Mouse (Mus musculus) forebrain, embryonic 10.5 days (tissue): ENCODE results near the gene Tmem169. TPM values are rescaled to one million over a fixed set of nuclear protein-coding genes. Genes with fewer than 3 reads are reported as not detected.

Source experiments
- DNase-seq: peaks from one replicate; pipeline ENCODE4 v3.0.0-alpha.2; 2017; ENCODE audit warnings: low spot score; ENCODE audit errors: extremely low spot score
- H3K27ac ChIP-seq: fragments of 300-500 bp; sonication (generic); 2 replicates; pipeline ENCODE4 v1.5.1; 2016; ENCODE audit warnings: mild to moderate bottlenecking
- H3K27me3 ChIP-seq: fragments of 300-500 bp; sonication (generic); 2 replicates; pipeline ENCODE4 v1.6.1; 2016; ENCODE audit warnings: mild to moderate bottlenecking; ENCODE audit not compliant: poor library complexity, severe bottlenecking
- H3K36me3 ChIP-seq: fragments of 300-500 bp; sonication (generic); replicated peaks from 2 replicates; pipeline ENCODE4 v1.6.1; 2016; ENCODE audit warnings: mild to moderate bottlenecking, moderate library complexity
- H3K4me1 ChIP-seq: fragments of 300-500 bp; sonication (generic); 2 replicates; pipeline ENCODE4 v1.6.1; 2016
- H3K4me3 ChIP-seq: fragments of 300-500 bp; sonication (generic); 2 replicates; pipeline ENCODE4 v1.5.1; 2016; ENCODE audit warnings: mild to moderate bottlenecking, moderate library complexity
- H3K9me3 ChIP-seq: fragments of 300-500 bp; sonication (generic); 2 replicates; pipeline ENCODE4 v1.6.1; 2016; ENCODE audit warnings: mild to moderate bottlenecking, moderate library complexity
- WGBS: fragments of 180-500 bp; shearing (Covaris S2); methylation state at CpG from one replicate; pipeline ENCODE4 v1.1.7; 2016; 5-methylcytosine and 5-hydroxymethylcytosine counted together
- polyA plus RNA-seq: library from polyadenylated mRNA; unstranded; fragments of >200 nt; fragmentation: Nextera tagmentation; extraction: Ambion mirVana; gene quantifications from 2 replicates; pipeline ENCODE4 v1.2.1, GENCODE M21; 2016

The Tmem169 gene
- polyA plus RNA-seq, 1 experiment from 2014 or later = 3.3 TPM

DNA sequence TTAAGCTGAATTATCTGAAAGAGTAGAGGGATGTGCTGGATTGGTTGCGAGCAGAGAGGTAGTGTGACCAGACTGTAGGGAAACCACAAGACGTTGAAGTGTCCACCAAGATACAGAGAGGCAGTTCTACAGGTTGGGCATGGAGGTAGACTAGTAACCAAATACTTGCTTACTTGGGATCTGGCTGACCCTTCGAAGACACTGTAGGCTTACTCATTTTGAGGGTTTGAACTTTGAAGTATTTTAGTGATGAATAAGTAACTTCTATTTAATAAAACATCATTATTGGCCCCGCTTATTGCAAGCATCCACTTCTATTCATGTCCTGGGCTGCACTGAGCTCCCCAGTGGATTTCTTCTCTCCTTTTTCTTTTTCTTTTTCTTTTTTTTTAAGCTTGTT, 7.3 kb downstream of the Tmem169 start:
- no peaks in the 10 kb centered on the region for H3K27me3 ChIP-seq
- WGBS = 91% methylated on average over 4 of the region's 4 CpGs
- no peaks in the 10 kb centered on the region for H3K36me3 ChIP-seq
- H3K4me1 ChIP-seq = peaks cover 9% of the 10 kb centered on the region
- peaks cover 3% of the 10 kb centered on the region; the same call in 1 of the 2 replicates for H3K9me3 ChIP-seq
- H3K27ac ChIP-seq = no peak overlapping the region
- H3K4me3 ChIP-seq = no peak overlapping the region
- no peak for DNase-seq

DNA sequence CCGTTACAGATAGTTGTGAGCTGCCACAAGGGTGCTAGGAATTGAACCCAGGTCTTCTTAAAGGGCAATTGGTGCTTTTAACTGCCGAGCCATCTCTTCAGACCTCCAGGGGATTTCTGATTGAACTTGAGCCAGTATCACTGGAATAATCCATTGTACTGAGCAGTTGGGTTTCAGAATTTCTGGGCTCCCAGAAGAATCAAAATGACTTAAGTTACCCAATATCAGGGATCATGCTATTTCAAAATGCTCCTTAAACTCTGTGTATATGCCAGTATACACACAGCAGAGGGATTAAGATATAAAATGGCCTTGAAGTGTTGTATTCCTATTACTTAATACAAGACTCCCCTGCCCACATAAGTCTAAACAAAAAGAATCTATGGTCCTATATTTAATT, 7.8 kb downstream of the Tmem169 start:
- no peak for DNase-seq
- no peak overlapping the region for H3K4me3 ChIP-seq
- H3K4me1 ChIP-seq = peaks cover 4% of the 10 kb centered on the region
- no peaks in the 10 kb centered on the region for H3K36me3 ChIP-seq
- H3K9me3 ChIP-seq = peaks cover 3% of the 10 kb centered on the region; the same call in 1 of the 2 replicates
- 90% methylated on average over 2 of the region's 2 CpGs for WGBS
- H3K27me3 ChIP-seq = no peaks in the 10 kb centered on the region
- no peak overlapping the region for H3K27ac ChIP-seq

DNA sequence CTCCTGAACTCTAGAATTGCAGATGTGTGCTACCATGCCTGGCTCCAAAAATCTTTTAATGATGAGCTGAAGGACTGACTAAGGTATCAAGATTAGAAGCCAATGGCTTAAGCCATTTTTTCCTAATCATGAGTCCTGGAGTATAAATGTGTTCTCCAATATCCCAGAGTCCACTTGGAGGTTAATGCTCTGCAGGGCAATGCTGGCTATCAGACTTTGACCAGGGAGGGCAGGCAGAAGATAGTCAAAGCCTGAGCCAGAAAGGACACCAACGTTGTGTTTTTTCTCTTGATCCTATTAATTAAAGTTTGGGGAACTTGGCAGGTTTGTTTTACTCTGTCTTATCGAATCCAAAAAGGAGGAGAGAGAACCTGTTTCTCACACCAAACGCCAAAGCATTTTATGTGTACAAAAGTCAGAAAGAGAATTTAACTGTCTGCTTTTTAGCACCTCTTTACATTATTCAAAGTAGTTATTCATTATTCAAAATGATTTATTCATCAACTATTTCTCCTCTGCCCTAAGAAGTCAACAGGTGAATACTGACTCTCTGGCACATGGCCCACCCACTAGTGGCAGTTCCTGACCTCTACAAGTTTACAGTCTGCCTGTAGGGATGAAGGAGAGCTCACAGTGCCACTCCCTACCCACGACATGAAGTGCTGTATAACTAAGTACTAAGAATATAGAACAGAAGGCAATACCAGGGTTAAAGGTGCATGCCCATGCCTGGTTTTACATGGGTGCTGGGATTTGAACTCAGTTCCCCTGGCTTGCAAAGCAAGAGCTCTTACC, 9.9 kb downstream of the Tmem169 start:
- Histone ChIP-seq H3K27me3 (no peaks in the 10 kb centered on the region), H3K9me3 (peaks cover 3% of the 10 kb centered on the region; the same call in 1 of the 2 replicates), H3K4me3 (no peak overlapping the region), H3K27ac (no peak overlapping the region), H3K36me3 (no peaks in the 10 kb centered on the region), H3K4me1 (no peaks in the 10 kb centered on the region)
- WGBS = 71% methylated on average over 4 of the region's 4 CpGs
- DNase-seq = no peak

DNA sequence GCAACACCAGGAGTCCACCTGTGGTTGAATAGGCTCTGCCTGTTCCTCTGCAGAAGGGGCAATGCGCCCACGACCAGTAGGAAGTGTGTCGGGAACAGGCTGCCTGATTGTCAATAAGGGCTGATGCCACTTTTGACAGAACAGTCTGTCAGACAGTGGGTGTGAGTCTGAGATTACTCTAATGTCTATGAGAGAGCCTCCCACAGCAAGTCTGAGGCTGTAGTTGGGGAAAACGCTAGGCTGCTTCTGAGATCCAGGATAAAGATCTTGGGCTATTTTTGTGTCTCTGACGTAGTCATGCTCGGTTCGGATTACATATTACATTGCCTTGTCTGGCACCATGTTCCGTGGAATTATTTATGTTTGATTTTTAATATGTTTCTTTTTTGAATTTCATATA, 11.6 kb downstream of the Tmem169 start:
- WGBS = 90% methylated on average over 8 of the region's 8 CpGs
- Histone ChIP-seq H3K4me3 (no peak overlapping the region), H3K9me3 (peaks cover 3% of the 10 kb centered on the region; the same call in 1 of the 2 replicates), H3K36me3 (no peaks in the 10 kb centered on the region), H3K27ac (no peak overlapping the region), H3K27me3 (no peaks in the 10 kb centered on the region), H3K4me1 (no peaks in the 10 kb centered on the region)
- no peak for DNase-seq

DNA sequence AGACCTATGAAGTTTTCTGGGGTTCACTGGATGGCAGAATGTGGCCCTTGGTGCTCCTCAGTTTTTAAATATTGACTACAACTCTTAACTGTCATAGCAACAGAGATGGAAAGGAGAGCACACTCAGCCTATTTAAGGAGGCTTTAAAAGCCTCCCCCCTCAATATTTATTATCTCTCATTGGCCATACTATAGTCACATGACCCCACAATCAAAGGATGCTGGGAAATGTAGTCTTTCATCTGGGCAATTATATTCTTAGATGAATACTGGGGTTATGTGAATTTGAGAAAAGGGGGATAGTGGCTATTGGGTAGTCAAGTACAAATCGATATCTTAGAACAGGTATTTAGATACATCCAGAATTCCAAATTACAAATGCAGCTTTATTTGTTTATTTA, 17.7 kb downstream of the Tmem169 start:
- no peaks in the 10 kb centered on the region for H3K27me3 ChIP-seq
- DNase-seq = no peak
- H3K4me3 ChIP-seq = no peak overlapping the region
- H3K27ac ChIP-seq = no peak overlapping the region
- no peaks in the 10 kb centered on the region for H3K9me3 ChIP-seq
- H3K36me3 ChIP-seq = no peaks in the 10 kb centered on the region
- H3K4me1 ChIP-seq = peaks cover 6% of the 10 kb centered on the region
- 89% methylated on average over 1 of the region's 1 CpGs for WGBS

DNA sequence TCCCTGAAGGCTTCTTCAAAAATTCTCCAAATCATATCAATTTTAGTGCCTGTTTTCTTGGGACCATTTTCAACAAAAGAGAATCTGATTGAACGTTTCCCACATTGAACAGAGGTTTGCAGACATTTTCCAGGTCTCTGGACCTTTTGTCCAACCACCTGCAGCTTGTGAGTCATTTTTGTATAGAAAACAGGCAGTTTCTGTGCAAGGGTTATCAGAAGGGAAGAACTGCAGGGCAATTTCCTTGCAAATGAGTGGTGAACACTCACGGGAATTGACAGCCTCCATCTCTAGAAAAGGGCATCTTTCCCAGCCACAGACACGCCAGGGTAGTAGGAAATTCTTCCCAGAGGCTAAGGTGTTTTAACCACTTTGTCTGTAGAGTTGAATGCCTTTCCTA, 22.1 kb downstream of the Tmem169 start:
- Histone ChIP-seq H3K9me3 (no peaks in the 10 kb centered on the region), H3K4me3 (no peak overlapping the region), H3K27ac (peak overlapping the region; percentile 94), H3K4me1 (peaks cover 34% of the 10 kb centered on the region), H3K27me3 (no peaks in the 10 kb centered on the region), H3K36me3 (peaks cover 10% of the 10 kb centered on the region; the same call in 1 of the 2 replicates)
- DNase-seq = no peak
- WGBS = 64% methylated on average over 3 of the region's 3 CpGs

DNA sequence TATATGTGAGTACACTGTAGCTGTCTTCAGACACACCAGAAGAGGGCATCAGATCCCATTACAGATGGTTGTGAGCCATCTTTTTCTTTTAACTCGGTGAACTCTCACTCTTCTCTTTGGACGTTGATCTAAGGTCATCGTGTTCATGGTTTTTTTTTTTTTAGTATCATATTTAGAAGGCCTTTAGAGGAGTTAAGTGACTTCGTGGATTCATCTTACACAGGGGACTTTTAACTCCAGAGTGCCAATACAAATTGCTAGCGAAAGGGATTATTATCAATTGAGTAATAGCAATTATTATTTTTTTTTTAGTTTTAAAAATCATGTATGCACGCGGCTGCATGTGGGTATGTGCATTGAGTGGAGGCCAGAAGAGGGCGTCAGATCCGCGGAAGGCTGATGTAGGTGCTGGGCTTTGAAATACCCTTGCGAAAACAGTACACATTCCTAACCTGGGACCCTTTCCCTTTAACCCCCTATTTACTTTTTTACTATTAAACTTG, 22.6 kb downstream of the Tmem169 start:
- peak overlapping the region; percentile 70 for H3K4me3 ChIP-seq
- H3K9me3 ChIP-seq = no peaks in the 10 kb centered on the region
- peak overlapping the region; percentile 94 for H3K27ac ChIP-seq
- DNase-seq = no peak
- no peaks in the 10 kb centered on the region for H3K27me3 ChIP-seq
- 3% methylated on average over 11 of the region's 11 CpGs for WGBS
- H3K4me1 ChIP-seq = peaks cover 34% of the 10 kb centered on the region
- H3K36me3 ChIP-seq = peaks cover 15% of the 10 kb centered on the region

DNA sequence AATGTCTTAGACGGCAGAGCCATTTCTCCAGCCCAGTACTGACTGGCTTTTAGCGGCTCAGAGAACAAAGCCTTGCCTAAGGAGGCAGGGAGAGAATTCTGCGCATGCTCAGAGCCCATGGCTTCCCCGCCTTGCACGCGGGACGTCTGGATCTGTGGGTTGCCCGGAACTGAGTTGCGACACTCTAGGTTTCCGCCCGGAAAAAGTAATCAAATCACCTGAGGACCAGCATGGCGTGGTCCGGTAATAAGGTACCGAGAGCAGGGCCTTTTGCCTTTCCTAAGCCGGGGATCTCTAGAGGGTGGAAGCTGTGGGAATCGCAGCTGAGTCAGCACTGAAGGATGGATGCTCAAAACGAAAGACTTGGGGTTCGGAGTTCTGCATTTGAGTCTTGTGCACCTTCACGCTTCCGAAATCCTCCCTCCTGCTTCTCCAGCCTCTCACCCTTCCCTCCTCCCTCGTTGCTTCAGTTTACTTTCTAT, 23.2 kb downstream of the Tmem169 start, which contains the start of gene Xrcc5:
TSS of gene Xrcc5 (plus strand) at position 105 of the 482 bp plus-strand sequence.
- Histone ChIP-seq H3K27ac (peak within 1 kb of the TSS; percentile 94), H3K36me3 (peaks cover 21% of the 10 kb centered on the region), H3K27me3 (no peaks in the 10 kb centered on the region), H3K4me1 (peaks cover 34% of the 10 kb centered on the region), H3K9me3 (no peaks in the 10 kb centered on the region), H3K4me3 (peak within 1 kb of the TSS; percentile 70)
- peak; percentile 91 for DNase-seq
- WGBS = under 1% methylated on average over 21 of the region's 21 CpGs

DNA sequence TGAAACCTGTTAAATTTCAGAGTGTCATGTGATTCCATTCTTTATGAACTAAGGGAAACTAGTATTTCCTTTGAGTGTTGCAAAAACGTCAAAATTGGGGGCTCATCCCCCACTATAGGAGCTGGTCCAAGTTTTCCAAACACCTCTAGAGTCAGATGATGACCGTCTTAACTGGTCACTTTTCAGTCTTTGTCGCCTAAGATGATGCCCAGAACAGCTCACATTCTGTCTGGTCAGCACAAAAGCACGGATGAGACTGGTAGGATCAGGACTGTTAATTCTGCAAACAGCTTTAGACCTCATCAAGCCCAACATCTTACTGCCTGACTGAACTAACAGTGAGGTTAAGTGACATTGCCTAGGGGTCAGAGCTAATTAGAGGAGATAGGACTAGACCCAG, 24.8 kb downstream of the Tmem169 start:
- Histone ChIP-seq H3K9me3 (no peaks in the 10 kb centered on the region), H3K27me3 (no peaks in the 10 kb centered on the region), H3K4me3 (no peak overlapping the region), H3K36me3 (peaks cover 31% of the 10 kb centered on the region), H3K4me1 (peaks cover 34% of the 10 kb centered on the region), H3K27ac (no peak overlapping the region)
- no peak for DNase-seq
- 76% methylated on average over 4 of the region's 4 CpGs for WGBS

DNA sequence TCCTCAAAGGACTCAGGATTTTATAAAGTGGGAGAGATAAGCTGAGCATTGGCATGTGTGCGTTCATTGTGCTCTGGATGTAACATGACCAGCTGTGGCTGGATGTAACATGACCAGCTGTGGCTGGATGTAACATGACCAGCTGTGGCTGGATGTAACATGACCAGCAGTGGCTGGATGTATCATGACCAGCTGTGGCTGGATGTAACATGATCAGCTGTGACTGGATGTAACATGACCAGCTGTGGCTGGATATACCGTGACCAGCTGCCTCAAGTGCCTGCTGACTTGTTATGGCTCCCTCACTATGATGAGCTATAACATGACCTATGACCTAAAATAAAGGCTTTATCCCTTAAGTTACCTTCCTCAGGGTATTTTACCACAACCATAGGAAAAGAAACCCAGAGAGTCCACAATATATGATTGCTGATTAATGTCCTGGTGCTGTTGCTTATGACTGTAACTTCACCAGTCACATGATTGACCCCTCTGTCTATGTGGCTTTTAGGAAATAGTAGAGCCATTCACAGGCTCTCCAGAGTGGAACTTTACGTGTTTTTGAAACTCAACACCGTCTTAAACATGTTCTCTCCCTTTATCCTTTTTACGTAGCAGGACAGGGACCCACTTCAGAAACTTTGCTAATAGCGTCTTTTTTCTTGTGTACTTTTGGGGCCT, 25.7 kb downstream of the Tmem169 start:
- Histone ChIP-seq H3K9me3 (no peaks in the 10 kb centered on the region), H3K4me3 (no peak overlapping the region), H3K27me3 (no peaks in the 10 kb centered on the region), H3K27ac (0 out of 2 replicates have a peak overlapping the region, but pooled peaks have one; percentile 11), H3K36me3 (peaks cover 33% of the 10 kb centered on the region), H3K4me1 (peaks cover 34% of the 10 kb centered on the region)
- 71% methylated on average over 6 of the region's 6 CpGs for WGBS
- DNase-seq = no peak

DNA sequence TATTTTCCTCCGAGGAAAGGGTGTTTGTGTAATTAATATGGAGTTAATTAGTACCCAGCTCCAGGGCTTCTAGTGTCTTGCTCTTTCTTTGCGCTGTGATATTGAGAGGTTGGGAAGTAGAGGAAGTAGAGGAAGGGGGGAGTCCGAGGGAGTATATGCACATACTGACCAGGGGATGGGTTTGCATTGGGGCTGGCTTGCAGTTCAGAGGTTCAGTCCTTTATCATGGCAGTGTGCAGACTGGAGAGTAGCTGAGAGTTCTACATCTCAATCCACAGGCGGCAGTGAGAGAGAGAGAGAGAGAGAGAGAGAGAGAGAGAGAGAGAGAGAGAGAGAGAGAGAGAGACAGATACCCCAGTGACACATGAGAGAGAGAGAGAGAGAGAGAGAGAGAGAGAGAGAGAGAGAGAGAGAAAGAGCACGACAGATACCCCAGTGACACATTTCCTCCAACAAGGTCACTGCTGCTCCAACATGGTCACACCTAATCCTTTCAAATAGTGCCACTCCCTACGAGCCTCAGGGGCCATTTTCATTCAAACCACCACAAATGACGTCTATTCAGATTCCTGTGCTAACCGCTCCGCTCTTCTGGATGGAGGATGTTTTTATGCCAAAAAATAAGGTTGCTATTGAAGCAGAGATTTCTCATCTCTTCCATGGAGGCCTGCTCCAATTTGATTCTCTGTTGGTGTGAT, 28.7 kb downstream of the Tmem169 start:
- Histone ChIP-seq H3K9me3 (no peaks in the 10 kb centered on the region), H3K27ac (no peak overlapping the region), H3K4me3 (no peak overlapping the region), H3K36me3 (peaks cover 61% of the 10 kb centered on the region), H3K27me3 (no peaks in the 10 kb centered on the region), H3K4me1 (peaks cover 27% of the 10 kb centered on the region)
- 86% methylated on average over 9 of the region's 9 CpGs for WGBS
- DNase-seq = no peak

DNA sequence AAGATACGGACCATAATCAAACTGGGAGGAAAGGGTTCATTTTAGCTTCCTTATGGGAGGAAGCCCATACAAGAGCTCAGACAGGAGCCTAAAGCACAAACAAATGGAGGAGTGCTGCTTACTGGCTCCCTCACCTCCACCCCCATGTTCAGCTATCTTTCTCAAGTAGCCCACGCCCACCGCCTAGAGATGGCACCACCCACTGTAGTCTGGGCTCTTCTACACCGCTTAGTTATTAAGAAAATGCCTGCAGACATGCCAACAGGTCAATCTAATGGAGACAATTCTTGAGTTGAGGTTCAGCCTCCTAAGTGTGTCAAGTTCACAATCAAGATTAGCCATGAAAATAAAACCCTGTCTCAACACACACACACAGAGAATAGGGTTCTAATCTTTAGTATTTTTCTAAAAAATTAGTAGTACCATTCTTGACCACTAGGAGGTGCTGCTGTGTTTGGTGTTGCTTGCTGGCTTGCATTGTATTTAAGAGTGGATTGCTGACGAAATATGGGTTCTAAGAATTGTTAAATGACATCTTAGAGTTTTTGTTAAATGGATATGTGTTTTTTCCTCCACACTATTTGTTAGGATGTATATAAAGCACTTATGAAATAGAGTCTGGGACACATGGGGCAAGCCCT, 29.4 kb downstream of the Tmem169 start:
- Histone ChIP-seq H3K4me1 (peaks cover 20% of the 10 kb centered on the region), H3K27ac (no peak overlapping the region), H3K9me3 (no peaks in the 10 kb centered on the region), H3K36me3 (peaks cover 68% of the 10 kb centered on the region), H3K4me3 (no peak overlapping the region), H3K27me3 (no peaks in the 10 kb centered on the region)
- 78% methylated on average over 5 of the region's 5 CpGs for WGBS
- DNase-seq = no peak
